Mouse (Mus musculus): Measurements from ENCODE around the gene Fam183b.

- peak; percentile 60 for TF ChIP-seq ZC3H11A (IDR thresholded peaks at IDR 0.05; ENCODE audit: borderline replicate concordance, low read depth, low read length)
- TF ChIP-seq HCFC1 (IDR thresholded peaks at IDR 0.05; ENCODE audit: borderline replicate concordance, insufficient read depth, low read length): no peak
- TF ChIP-seq ZNF384 (IDR thresholded peaks at IDR 0.05; ENCODE audit: low read depth, low read length): no peak
- TF ChIP-seq MAFK (IDR thresholded peaks at IDR 0.05; ENCODE audit: insufficient read depth, low read depth, low read length): no peak
- no peak for TF ChIP-seq CHD2 (IDR thresholded peaks at IDR 0.05; ENCODE audit: low read depth, low read length)
Measured at GRCm38 (mm10) chr11:58812001-58812400, 10.2 kb upstream of the Fam183b start.

Data from ES-E14 (cell line).